Mouse (Mus musculus) adrenal gland, postnatal 0 days (tissue): ENCODE measurements around the gene Lrrc19. TPM values are rescaled to one million over a fixed set of nuclear protein-coding genes. Genes with fewer than 3 reads are reported as not detected.

Experiments used
- microRNA-seq: library from miRNA; unstranded; fragments of <30 nt; microRNA quantifications from one replicate; pipeline ENCODE4, GENCODE M21; 2016; ENCODE audit warnings: borderline replicate concordance; ENCODE audit not compliant: insufficient number of aligned reads
- polyA plus RNA-seq: library from polyadenylated mRNA; unstranded; fragments of >200 nt; fragmentation: Nextera tagmentation; extraction: Ambion mirVana; gene quantifications from 2 replicates; pipeline ENCODE4 v1.2.1, GENCODE M21; 2015

The Lrrc19 gene
- 0.37 and 0.44 TPM in 2 replicates for polyA plus RNA-seq

DNA sequence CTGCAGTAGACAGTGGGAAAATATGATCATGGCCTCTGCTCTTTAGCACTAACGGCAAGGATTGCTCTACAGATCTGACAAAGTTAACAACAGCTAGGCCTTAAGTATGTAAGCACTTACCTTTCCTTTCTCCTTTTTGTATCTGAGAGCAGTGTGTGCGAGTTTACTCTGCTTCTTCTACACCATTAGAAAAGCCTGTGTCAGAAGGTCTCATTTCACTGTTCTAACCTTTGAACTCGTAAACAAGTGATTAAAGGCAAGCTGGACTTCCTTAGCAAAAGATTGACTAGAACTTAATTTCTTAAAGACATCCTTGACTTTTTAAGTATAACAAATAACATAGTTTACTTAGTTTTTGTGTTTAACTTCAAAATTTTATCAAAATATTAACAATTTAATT lies at the start of gene Lrrc19:
Lrrc19 (minus strand) TSS at position 225 of the 400 bp plus-strand sequence.

DNA sequence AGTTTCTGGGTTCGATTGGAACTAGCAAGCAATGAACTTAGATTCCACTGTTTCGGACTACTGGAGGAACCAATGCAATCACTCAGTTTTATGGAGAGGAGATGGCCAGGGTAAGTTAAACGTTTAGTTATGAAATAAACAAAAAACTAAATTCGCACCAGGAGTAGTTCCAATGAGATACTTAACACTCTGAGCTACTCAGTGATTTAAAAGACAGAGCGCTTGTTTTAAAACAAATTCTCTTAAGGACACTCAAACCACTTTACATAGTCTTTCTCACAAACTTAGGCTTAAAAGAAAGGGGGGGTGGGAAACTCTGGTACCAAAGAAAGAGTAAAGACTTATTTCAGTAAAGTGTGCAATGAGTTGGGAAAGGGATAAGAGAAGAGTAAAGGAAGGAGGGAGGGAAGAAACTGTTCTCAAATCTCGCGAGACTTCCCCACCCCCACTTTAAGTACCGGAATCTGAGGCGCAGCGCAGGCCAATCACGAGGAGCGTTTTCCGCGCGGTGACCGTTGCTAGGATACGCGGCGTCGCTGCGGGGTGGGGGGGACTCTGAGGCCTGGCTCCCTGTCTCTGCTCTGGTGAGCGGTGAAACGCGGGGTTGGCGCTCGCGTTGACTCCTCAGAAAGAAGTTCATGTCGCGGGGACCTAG lies 35.8 kb downstream of the Lrrc19 start, which contains the start of gene Ift74:
Ift74 (plus strand) TSS at position 520 of the 655 bp plus-strand sequence.

DNA sequence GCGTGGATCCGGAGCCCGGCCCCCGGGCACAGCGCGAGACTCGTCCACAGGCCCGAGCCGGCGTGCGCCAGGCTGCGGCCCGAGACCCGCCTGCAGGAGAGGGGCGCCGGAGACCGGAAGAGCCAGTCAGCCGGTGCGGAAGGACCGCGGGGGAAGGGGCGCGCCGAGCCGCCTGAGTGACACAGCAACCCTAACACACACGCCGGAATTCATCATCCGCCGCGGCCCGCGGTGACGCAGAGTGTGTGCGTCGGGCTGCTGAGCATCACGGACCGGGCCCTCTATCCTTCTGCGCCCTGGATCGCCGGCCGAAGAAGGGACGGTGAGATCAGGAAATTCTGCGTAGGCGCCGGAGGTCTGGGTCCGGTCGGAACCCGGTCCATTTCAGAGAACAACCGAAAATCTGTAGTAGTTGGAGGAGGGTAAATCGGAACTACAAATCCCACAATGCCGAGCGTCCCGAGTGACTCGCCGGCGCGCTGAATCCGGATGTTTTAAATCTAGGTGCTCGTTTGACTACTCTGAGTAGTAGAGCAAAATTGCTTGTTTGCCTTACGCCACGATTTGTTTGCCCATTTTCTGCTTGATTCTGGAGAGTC lies 46.8 kb downstream of the Lrrc19 start, which contains the start of gene Plaa:
Plaa (minus strand) TSS at position 214 of the 599 bp plus-strand sequence.

Small RNA genes within 50 kb of the gene (microRNA-seq; reads per million reads assigned to microRNA genes)
- gene Mir872: 1,420 reads per million, percentile 81 among the genes with 10 or more reads in this experiment

Other genes with a start within 250 kb of the Lrrc19 start
- 0.51 TPM in 1 of 2 replicates, not detected in the other for gene Gm10306, start 93.6 kb downstream of the Lrrc19 start, polyA plus RNA-seq
- 15.0 and 16.1 TPM in 2 replicates for gene Caap1, start 93.3 kb downstream of the Lrrc19 start, polyA plus RNA-seq
- 40.4 and 53.2 TPM in 2 replicates for gene Plaa, start 46.9 kb downstream of the Lrrc19 start, polyA plus RNA-seq
- 41.0 and 42.6 TPM in 2 replicates for gene Ift74, start 35.7 kb downstream of the Lrrc19 start, polyA plus RNA-seq
- gene Tek, start 89.1 kb upstream of the Lrrc19 start, polyA plus RNA-seq: 11.9 and 20.8 TPM in 2 replicates